Mouse (Mus musculus): ENCODE data around the gene Gm5414. TPM values are rescaled to one million over a fixed set of nuclear protein-coding genes. Genes with fewer than 3 reads are reported as not detected.

Gm5414 gene
- polyA plus RNA-seq (2014; fragmentation: Nextera tagmentation; extraction: Ambion mirVana), result not detected in 2 replicates

DNA sequence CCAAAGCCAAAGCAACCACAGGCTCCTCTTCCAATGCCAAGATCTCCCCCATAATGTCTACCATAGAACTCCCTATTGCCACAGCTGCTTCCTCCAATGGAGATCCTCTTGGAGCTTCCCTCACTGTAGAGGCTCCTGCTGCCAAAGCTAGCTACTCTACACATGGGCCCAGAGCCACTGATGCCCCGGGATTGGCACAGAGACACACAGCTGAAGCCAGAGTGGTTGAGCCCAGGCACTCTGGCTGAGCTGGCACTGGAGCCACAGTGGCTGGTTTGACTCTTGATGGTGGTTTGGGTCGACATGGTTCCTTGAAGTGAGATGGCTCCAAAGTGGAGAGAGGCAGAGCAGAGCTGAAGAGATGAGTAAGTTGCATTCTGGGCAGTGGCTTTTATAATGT is at the start of gene Gm5414:
Gm5414 (minus strand) TSS at position 305 of the 400 bp plus-strand sequence.
- Histone ChIP-seq H3K36me3 (ENCODE audit: control insufficient read depth, insufficient read depth, low read length) (no peaks in the 10 kb centered on the region), H3K9ac (ENCODE audit: low read length) (no peak within 1 kb of the TSS), H3K4me3 (ENCODE audit: low read depth, low read length) (no peak within 1 kb of the TSS), H3K4me1 (ENCODE audit: control insufficient read depth, insufficient read depth, low read length) (no peaks in the 10 kb centered on the region), H3K9me3 (ENCODE audit: control insufficient read depth, low read length) (no peaks in the 10 kb centered on the region), H3K27ac (ENCODE audit: low read depth, low read length) (no peak within 1 kb of the TSS), H3K4me2 (no peak within 1 kb of the TSS), H3K27me3 (ENCODE audit: control insufficient read depth, insufficient read depth, low read length) (no peaks in the 10 kb centered on the region)
- WGBS, result 80% methylated on average over 2 of the region's 2 CpGs
- ATAC-seq (ENCODE audit: low FRiP score) (no peak), DNase-seq (ENCODE audit: low spot score, missing footprints) (no peak)

DNA sequence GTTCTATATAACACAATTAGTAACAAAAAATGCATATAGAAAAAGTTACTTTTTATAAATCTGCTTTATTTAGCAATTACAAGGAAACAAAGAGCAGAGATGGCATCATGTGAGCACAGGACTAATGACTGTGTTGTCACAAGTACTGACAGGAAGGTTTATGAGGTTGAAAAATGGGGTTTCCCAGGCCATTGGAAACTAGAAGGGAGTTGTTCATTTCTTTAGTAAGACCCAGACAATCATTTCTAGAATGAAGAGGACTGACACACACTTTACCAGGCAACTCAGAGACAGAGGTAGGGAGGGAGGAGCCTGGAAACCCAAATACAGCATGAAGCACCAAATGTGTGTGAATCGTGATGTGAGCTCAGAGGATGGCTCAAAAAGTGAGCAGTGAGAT is 48.0 kb upstream of the Gm5414 start:
- 78% methylated on average over 1 of the region's 1 CpGs for WGBS

DNA sequence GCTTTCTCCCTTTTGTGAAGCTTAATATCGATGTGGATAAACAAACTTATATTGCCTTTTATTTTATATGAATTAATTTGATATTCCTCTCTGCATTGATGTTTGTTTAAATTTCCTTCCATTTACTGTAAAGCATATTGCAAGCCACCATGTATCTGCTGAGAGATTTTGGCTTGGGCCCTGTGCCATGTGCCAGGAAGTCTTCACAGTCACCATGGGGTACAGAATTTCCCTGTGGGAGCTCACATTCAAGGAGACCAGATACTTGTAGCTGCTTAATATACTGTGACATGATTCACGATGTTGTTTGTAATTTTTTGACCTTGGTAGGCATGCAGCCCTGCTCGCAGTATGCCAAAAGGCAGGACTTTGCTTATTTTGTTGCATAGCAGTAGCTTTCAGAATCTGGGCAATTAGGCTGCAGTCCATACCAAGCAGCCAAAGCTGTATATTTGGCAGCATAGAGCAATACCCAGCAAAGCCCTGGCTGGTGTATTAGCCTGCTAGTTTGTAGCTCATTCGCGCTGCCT is 24.8 kb upstream of the Gm5414 start:
- DNase-seq (ENCODE audit: low spot score, missing footprints) (no peak), ATAC-seq (ENCODE audit: low FRiP score) (no peak)
- Histone ChIP-seq H3K27ac (ENCODE audit: low read depth, low read length) (no peak overlapping the region), H3K9ac (ENCODE audit: low read length) (no peak overlapping the region), H3K4me1 (ENCODE audit: control insufficient read depth, insufficient read depth, low read length) (no peaks in the 10 kb centered on the region), H3K4me3 (ENCODE audit: low read depth, low read length) (no peak overlapping the region), H3K9me3 (ENCODE audit: control insufficient read depth, low read length) (no peaks in the 10 kb centered on the region), H3K4me2 (no peak overlapping the region), H3K36me3 (ENCODE audit: control insufficient read depth, insufficient read depth, low read length) (no peaks in the 10 kb centered on the region), H3K27me3 (ENCODE audit: control insufficient read depth, insufficient read depth, low read length) (no peaks in the 10 kb centered on the region)
- WGBS, result 87% methylated on average over 5 of the region's 5 CpGs

More for the DNA sequence above, 48.0 kb upstream of the Gm5414 start:
- Histone ChIP-seq H3K4me2 (no peak overlapping the region), H3K9me3 (ENCODE audit: control insufficient read depth, low read length) (no peaks in the 10 kb centered on the region), H3K27ac (ENCODE audit: low read depth, low read length) (no peak overlapping the region), H3K36me3 (ENCODE audit: control insufficient read depth, insufficient read depth, low read length) (no peaks in the 10 kb centered on the region), H3K27me3 (ENCODE audit: control insufficient read depth, insufficient read depth, low read length) (no peaks in the 10 kb centered on the region), H3K9ac (ENCODE audit: low read length) (no peak overlapping the region), H3K4me1 (ENCODE audit: control insufficient read depth, insufficient read depth, low read length) (no peaks in the 10 kb centered on the region), H3K4me3 (ENCODE audit: low read depth, low read length) (no peak overlapping the region)
- no peak for ATAC-seq (ENCODE audit: low FRiP score)
- DNase-seq (ENCODE audit: low spot score, missing footprints), result no peak

DNA sequence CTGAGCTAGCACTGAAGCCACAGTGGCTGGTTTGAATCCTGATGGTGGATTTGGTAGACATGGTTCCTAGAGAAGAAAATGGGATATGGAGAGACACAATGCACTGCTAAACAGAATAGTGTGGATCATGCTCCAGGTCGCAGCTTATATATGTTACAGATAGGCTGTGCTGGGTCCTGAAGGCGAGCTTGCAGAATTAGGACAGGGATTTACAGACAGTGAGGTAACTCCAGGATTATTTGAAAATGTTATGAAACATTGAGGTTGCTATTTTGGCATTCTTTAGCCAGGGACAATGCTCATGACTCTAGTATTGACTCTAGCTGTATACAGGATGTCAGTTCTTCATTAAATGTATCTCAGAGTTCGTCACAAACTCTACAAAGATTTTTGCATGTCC is 19.3 kb upstream of the Gm5414 start, which contains the start of gene Gm5478:
Gm5478 (minus strand) TSS at position 101 of the 400 bp plus-strand sequence.
- no peaks in the 10 kb centered on the region for H3K27me3 ChIP-seq (ENCODE audit: control insufficient read depth, insufficient read depth, low read length)
- no peaks in the 10 kb centered on the region for H3K4me1 ChIP-seq (ENCODE audit: control insufficient read depth, insufficient read depth, low read length)
- H3K27ac ChIP-seq (ENCODE audit: low read depth, low read length), result no peak within 1 kb of the TSS
- H3K9ac ChIP-seq (ENCODE audit: low read length), result no peak within 1 kb of the TSS
- ATAC-seq (ENCODE audit: low FRiP score), result no peak
- H3K9me3 ChIP-seq (ENCODE audit: control insufficient read depth, low read length), result no peaks in the 10 kb centered on the region
- DNase-seq (ENCODE audit: low spot score, missing footprints), result no peak
- no peak within 1 kb of the TSS for H3K4me3 ChIP-seq (ENCODE audit: low read depth, low read length)
- no peaks in the 10 kb centered on the region for H3K36me3 ChIP-seq (ENCODE audit: control insufficient read depth, insufficient read depth, low read length)
- no peak within 1 kb of the TSS for H3K4me2 ChIP-seq
- 78% methylated on average over 3 of the region's 3 CpGs for WGBS

DNA sequence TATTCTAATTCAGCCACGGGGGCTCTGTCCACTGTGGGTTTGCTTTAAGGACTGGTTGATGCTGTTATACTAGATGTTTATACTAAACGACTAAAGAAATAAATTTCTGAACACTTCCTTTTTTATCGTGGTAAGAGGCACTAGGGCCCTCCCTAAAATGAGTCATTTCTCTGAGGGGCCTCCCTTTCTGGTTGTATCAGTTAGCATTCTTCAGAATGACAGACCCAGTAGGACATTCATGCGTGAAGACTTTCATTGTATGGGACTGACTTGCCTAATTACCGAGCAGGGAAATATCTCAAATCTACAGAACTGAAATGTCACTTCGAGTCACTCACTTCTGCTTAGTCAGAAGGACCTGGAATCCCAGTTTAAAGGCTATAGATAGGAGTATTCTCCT is 28.9 kb downstream of the Gm5414 start:
- Histone ChIP-seq H3K36me3 (ENCODE audit: control insufficient read depth, insufficient read depth, low read length) (no peaks in the 10 kb centered on the region), H3K9me3 (ENCODE audit: control insufficient read depth, low read length) (no peaks in the 10 kb centered on the region), H3K4me1 (ENCODE audit: control insufficient read depth, insufficient read depth, low read length) (no peaks in the 10 kb centered on the region), H3K27me3 (ENCODE audit: control insufficient read depth, insufficient read depth, low read length) (no peaks in the 10 kb centered on the region), H3K27ac (ENCODE audit: low read depth, low read length) (no peak overlapping the region), H3K4me3 (ENCODE audit: low read depth, low read length) (no peak overlapping the region), H3K4me2 (no peak overlapping the region), H3K9ac (ENCODE audit: low read length) (no peak overlapping the region)
- 72% methylated on average over 6 of the region's 6 CpGs for WGBS
- DNase-seq (ENCODE audit: low spot score, missing footprints), result peak; percentile 37
- ATAC-seq (ENCODE audit: low FRiP score), result no peak

DNA sequence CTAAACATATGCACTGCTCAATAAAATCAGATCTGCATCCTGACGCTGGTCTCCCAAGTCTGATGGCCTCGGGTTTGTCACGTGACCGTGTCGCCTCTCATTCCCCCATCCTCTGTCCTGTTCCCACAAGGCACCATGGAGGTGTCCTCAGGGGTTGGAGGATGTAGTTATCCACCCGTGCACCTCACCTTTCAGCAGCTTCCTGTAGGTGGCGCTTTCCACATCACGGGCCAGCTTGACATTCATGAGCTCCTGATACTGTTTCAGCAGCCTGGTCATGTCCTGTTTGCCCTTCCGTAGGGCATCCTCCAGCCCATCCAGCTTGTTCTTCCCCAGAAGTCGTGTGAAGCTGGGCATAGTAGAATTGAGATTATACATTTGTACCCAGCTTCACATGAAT is 39.8 kb downstream of the Gm5414 start:
- H3K4me3 ChIP-seq (ENCODE audit: low read depth, low read length), result no peak overlapping the region
- no peaks in the 10 kb centered on the region for H3K36me3 ChIP-seq (ENCODE audit: control insufficient read depth, insufficient read depth, low read length)
- no peaks in the 10 kb centered on the region for H3K27me3 ChIP-seq (ENCODE audit: control insufficient read depth, insufficient read depth, low read length)
- H3K9me3 ChIP-seq (ENCODE audit: control insufficient read depth, low read length), result no peaks in the 10 kb centered on the region
- no peaks in the 10 kb centered on the region for H3K4me1 ChIP-seq (ENCODE audit: control insufficient read depth, insufficient read depth, low read length)
- H3K27ac ChIP-seq (ENCODE audit: low read depth, low read length), result no peak overlapping the region
- ATAC-seq (ENCODE audit: low FRiP score) (no peak), DNase-seq (ENCODE audit: low spot score, missing footprints) (no peak)
- no peak overlapping the region for H3K4me2 ChIP-seq
- no peak overlapping the region for H3K9ac ChIP-seq (ENCODE audit: low read length)
- 86% methylated on average over 10 of the region's 10 CpGs for WGBS

DNA sequence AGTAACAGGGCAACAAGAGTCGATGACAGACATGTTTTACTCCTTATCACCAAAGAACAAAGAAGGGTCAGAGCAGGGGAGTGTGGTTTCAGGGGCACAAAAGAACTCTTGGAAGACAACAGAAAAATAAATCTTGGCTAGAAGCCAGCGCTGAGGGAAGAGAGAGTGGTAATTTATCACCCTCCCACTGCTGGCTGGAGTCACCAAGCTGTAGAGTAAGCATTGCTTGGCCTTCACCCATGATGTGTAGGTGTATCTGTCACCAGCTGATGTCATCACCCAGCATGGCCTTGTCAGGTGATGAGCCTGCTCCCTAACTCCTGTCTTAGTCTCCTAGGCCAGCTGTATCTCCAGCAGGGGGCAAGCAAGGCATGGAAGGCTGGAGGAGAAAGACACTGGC is 43.5 kb downstream of the Gm5414 start:
- no peaks in the 10 kb centered on the region for H3K36me3 ChIP-seq (ENCODE audit: control insufficient read depth, insufficient read depth, low read length)
- no peak for ATAC-seq (ENCODE audit: low FRiP score)
- WGBS, result 75% methylated on average over 2 of the region's 2 CpGs
- no peaks in the 10 kb centered on the region for H3K27me3 ChIP-seq (ENCODE audit: control insufficient read depth, insufficient read depth, low read length)
- H3K4me2 ChIP-seq, result no peak overlapping the region
- no peak for DNase-seq (ENCODE audit: low spot score, missing footprints)
- no peaks in the 10 kb centered on the region for H3K9me3 ChIP-seq (ENCODE audit: control insufficient read depth, low read length)
- H3K27ac ChIP-seq (ENCODE audit: low read depth, low read length), result no peak overlapping the region
- no peaks in the 10 kb centered on the region for H3K4me1 ChIP-seq (ENCODE audit: control insufficient read depth, insufficient read depth, low read length)
- no peak overlapping the region for H3K9ac ChIP-seq (ENCODE audit: low read length)
- no peak overlapping the region for H3K4me3 ChIP-seq (ENCODE audit: low read depth, low read length)

DNA sequence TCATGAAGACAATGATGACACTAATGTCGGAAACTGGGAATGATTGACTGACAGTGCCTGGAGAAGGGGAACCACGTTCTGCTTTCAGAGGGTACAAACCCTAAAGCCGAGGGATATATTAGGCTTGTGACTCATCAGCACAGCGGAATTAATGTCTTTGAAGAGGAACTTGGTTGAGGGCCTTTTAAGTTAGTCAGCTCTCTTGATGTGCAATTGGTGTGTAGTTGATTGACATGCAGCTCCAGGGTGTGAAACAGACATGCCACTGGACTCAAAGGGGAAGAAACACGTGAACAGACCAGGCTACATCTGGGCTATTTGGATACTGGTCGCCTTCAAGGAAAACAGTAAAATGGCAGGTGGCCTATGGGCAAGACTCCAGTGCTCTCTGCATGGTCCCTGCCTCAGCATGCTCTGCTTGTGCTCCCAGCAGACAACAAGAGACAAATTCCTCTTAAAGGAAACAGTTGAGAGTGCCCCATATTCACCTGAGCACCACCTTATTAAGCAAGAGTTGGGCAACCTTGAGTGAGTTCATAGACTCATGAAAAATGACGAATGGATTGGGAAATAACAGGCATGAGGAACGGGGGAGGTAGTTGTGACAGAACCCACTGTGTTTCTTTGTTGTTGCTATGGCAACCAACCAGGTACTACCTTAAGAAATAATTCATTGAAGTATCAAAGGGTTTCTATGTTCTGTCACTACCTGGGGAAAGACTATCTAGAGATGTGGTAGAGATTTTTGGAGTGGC is 44.6 kb downstream of the Gm5414 start:
- no peak overlapping the region for H3K4me2 ChIP-seq
- no peaks in the 10 kb centered on the region for H3K36me3 ChIP-seq (ENCODE audit: control insufficient read depth, insufficient read depth, low read length)
- no peak overlapping the region for H3K4me3 ChIP-seq (ENCODE audit: low read depth, low read length)
- H3K4me1 ChIP-seq (ENCODE audit: control insufficient read depth, insufficient read depth, low read length), result no peaks in the 10 kb centered on the region
- DNase-seq (ENCODE audit: low spot score, missing footprints), result no peak
- no peaks in the 10 kb centered on the region for H3K9me3 ChIP-seq (ENCODE audit: control insufficient read depth, low read length)
- no peak overlapping the region for H3K9ac ChIP-seq (ENCODE audit: low read length)
- no peaks in the 10 kb centered on the region for H3K27me3 ChIP-seq (ENCODE audit: control insufficient read depth, insufficient read depth, low read length)
- ATAC-seq (ENCODE audit: low FRiP score), result no peak
- H3K27ac ChIP-seq (ENCODE audit: low read depth, low read length), result no peak overlapping the region
- 81% methylated on average over 8 of the region's 8 CpGs for WGBS

DNA sequence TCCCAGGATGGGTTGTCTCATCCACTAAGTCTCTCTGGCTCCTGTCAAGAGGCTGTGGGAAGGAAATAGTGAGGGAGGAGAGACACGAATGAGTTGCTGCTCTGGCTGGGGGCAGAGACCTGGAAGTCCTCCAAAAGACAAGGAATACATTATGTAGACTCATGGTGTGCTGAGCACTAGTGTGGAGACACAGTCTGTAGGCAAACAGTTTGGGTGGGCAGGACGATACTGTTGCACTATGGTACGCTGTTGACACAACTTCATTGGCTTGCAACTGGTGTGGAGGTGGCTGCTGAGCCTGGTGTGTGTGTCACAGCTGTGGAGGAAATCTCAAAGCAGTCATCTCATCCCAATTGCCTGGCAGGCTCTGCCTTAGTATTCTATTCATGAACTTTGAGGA is 46.3 kb downstream of the Gm5414 start:
- 84% methylated on average over 3 of the region's 3 CpGs for WGBS
- Histone ChIP-seq H3K27me3 (ENCODE audit: control insufficient read depth, insufficient read depth, low read length) (no peaks in the 10 kb centered on the region), H3K27ac (ENCODE audit: low read depth, low read length) (no peak overlapping the region), H3K4me3 (ENCODE audit: low read depth, low read length) (no peak overlapping the region), H3K4me1 (ENCODE audit: control insufficient read depth, insufficient read depth, low read length) (no peaks in the 10 kb centered on the region), H3K9ac (ENCODE audit: low read length) (no peak overlapping the region), H3K9me3 (ENCODE audit: control insufficient read depth, low read length) (no peaks in the 10 kb centered on the region), H3K4me2 (no peak overlapping the region), H3K36me3 (ENCODE audit: control insufficient read depth, insufficient read depth, low read length) (no peaks in the 10 kb centered on the region)
- ATAC-seq (ENCODE audit: low FRiP score), result no peak
- DNase-seq (ENCODE audit: low spot score, missing footprints), result no peak
